Mouse (Mus musculus) lung, postnatal 0 days (tissue): ENCODE results near the gene Vmn1r221. TPM values are rescaled to one million over a fixed set of nuclear protein-coding genes. Genes with fewer than 3 reads are reported as not detected.
"Not testable (repeated sequence)": the region's sequence is repeated elsewhere in the genome, so short reads cannot be mapped to it uniquely, and the experiment has no call there.

Source experiments
- ATAC-seq: fragments of 200-750 bp; cut with Nextera tagmentation; 2 replicates; pipeline ENCODE4 v1.8.0; 2017; ENCODE audit warnings: moderate library complexity
- DNase-seq: peaks from one replicate; pipeline ENCODE4 v3.0.0-alpha.2; 2016; ENCODE audit warnings: low spot score
- H3K27ac ChIP-seq: fragments of 300-500 bp; sonication (generic); 2 replicates; pipeline ENCODE4 v1.5.1; 2014; ENCODE audit warnings: antibody characterized with exemption, mild to moderate bottlenecking, low read length, mixed read lengths
- H3K27me3 ChIP-seq: fragments of 300-500 bp; sonication (generic); replicated peaks from 2 replicates; pipeline ENCODE4 v1.6.1; 2014; ENCODE audit warnings: low read length, mixed read lengths; ENCODE audit not compliant: insufficient read depth
- H3K36me3 ChIP-seq: fragments of 300-500 bp; sonication (generic); 2 replicates; pipeline ENCODE4 v1.6.1; 2014; ENCODE audit warnings: low read length, mixed read lengths; ENCODE audit not compliant: insufficient read depth
- H3K4me1 ChIP-seq: fragments of 300-500 bp; sonication (generic); 2 replicates; pipeline ENCODE4 v1.6.1; 2014; ENCODE audit warnings: antibody characterized with exemption, low read depth, low read length, mixed read lengths; ENCODE audit not compliant: insufficient read depth
- H3K4me2 ChIP-seq: fragments of 300-500 bp; sonication (generic); replicated peaks from 2 replicates; pipeline ENCODE4 v1.6.1; 2014; ENCODE audit warnings: low read depth, mild to moderate bottlenecking, low read length, moderate library complexity, mixed read lengths
- H3K4me3 ChIP-seq: fragments of 300-500 bp; sonication (generic); 2 replicates; pipeline ENCODE4 v1.5.1; 2014; ENCODE audit warnings: low read depth, low read length
- H3K9ac ChIP-seq: fragments of 300-500 bp; sonication (generic); replicated peaks from 2 replicates; pipeline ENCODE4 v1.6.1; 2014; ENCODE audit warnings: low read depth, mild to moderate bottlenecking
- H3K9me3 ChIP-seq: fragments of 300-500 bp; sonication (generic); 2 replicates; pipeline ENCODE4 v1.6.1; 2016; ENCODE audit warnings: low read length, mixed read lengths
- CTCF ChIP-seq: IDR thresholded peaks from 2 replicates; pipeline ENCODE4 v1.5.1; 2016; ENCODE audit warnings: antibody characterized with exemption, mild to moderate bottlenecking
- EP300 ChIP-seq: IDR thresholded peaks from 2 replicates; pipeline ENCODE4 v1.6.1; 2016; ENCODE audit warnings: antibody characterized with exemption, mild to moderate bottlenecking, control low read depth
- WGBS: fragments of 180-500 bp; shearing (Covaris S2); extraction: QIAGEN DNeasy Blood & Tissue Kit; methylation state at CpG from one replicate; pipeline ENCODE4 v1.1.7; 2014; 5-methylcytosine and 5-hydroxymethylcytosine counted together
- polyA plus RNA-seq: library from polyadenylated mRNA; unstranded; fragments of >200 nt; fragmentation: Nextera tagmentation; extraction: Ambion mirVana; gene quantifications from 2 replicates; pipeline ENCODE4 v1.2.1, GENCODE M21; 2015

The Vmn1r221 gene
- polyA plus RNA-seq, result not detected in 2 replicates

DNA sequence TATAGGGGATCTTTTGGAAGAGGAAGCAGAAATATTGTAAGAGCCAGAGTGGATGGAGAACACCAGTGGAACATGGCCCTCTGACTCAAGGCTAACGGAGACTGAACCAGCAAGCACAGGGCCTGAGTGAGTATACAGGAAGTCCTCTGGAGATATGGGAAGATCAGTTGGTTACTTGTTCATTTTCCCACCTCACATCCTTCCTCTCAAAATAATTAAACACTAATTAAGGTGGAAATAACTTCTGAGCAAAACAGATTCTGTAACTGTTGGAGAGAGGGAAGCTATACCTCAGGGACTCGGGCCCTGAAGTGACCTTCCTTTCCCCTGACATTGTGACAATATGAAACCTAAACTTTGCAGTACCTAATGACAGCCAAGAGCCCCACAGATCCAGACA, at the start of gene Vmn1r221:
Vmn1r221 (plus strand) TSS at position 301 of the 400 bp plus-strand sequence.
- H3K4me3 ChIP-seq, H3K36me3 ChIP-seq, H3K27ac ChIP-seq, H3K9ac ChIP-seq, H3K4me2 ChIP-seq, ATAC-seq, DNase-seq, H3K4me1 ChIP-seq, H3K9me3 ChIP-seq, H3K27me3 ChIP-seq: not testable (repeated sequence)
- 83% methylated on average over 2 of the region's 2 CpGs for WGBS

DNA sequence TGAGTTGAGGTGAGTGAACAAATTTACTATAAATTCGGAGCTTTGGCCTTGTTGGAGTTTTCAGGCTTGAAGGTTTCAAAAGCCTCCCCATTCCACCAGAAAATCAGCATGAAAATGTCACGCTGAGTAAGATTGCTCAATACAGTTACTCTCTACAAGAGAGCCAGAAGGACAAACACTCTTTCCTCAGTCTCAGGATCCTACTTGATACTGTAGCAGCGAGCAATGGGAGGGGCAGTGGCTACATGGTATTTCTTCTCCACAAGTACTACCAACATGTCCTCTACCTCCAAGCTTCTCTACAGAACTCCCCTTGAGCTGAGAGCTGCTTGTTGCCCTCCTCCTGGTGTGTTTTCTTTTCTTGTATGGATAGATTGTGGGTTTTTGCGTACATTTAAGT, 47.5 kb upstream of the Vmn1r221 start:
- not testable (repeated sequence) for H3K4me3 ChIP-seq, H3K4me1 ChIP-seq, H3K9ac ChIP-seq, H3K36me3 ChIP-seq, H3K27ac ChIP-seq, H3K4me2 ChIP-seq, H3K9me3 ChIP-seq, H3K27me3 ChIP-seq
- peak; percentile 88 for ATAC-seq
- 48% methylated on average over 4 of the region's 4 CpGs for WGBS
- peak; percentile 57 for DNase-seq

DNA sequence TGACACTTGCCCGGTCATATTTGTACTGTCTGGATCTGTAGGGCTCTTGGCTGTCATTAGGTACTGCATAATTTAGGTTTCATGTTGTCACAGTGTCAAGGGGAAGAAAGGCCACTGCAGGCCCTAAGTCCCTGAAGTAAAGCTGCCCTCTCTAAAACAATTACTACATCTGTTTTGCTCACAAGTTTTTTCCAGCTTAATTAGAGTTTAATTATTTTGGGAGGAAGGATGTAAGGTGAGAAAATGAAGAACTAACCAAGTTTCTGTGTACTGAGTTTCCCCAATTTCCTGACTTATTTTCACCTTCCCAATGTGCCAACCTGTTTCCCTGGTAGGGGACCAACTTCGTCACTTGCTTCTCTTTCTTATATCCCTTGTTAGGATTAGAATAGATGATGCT, 26.1 kb upstream of the Vmn1r221 start, which contains the start of gene Vmn1r220:
Vmn1r220 (minus strand) TSS at position 101 of the 400 bp plus-strand sequence.
- Histone ChIP-seq H3K4me3 (no peak within 1 kb of the TSS), H3K4me2 (no peak within 1 kb of the TSS), H3K27ac (no peak within 1 kb of the TSS), H3K9me3 (no peaks in the 10 kb centered on the region), H3K36me3 (no peaks in the 10 kb centered on the region), H3K9ac (no peak within 1 kb of the TSS), H3K27me3 (no peaks in the 10 kb centered on the region), H3K4me1 (no peaks in the 10 kb centered on the region)
- WGBS, result 80% methylated on average over 2 of the region's 2 CpGs
- DNase-seq (no peak), ATAC-seq (no peak)
- TF ChIP-seq EP300 (no peak), CTCF (no peak)

DNA sequence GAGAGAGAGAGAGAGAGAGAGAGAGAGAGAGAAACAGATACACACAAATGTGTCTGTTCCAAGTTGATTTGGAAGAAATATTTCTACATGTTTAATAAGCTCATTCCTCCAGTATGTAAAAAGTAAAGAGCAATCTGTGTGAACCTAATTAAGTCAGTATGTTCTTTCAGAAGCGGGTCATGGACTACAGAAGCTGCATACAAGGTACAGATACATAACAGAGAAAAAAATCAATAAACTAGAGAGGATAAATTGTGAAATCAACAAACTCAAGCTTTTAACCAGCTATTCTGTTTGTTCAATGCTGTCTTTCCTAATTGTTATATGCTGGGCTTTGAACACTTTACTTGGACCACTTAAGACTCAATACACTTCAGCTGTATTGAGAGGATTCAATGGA, 10.0 kb upstream of the Vmn1r221 start:
- WGBS, result 72% methylated on average over 1 of the region's 1 CpGs
- not testable (repeated sequence) for H3K4me1 ChIP-seq, H3K4me3 ChIP-seq, H3K27me3 ChIP-seq, H3K36me3 ChIP-seq, H3K4me2 ChIP-seq, H3K9ac ChIP-seq, DNase-seq, ATAC-seq, H3K27ac ChIP-seq, H3K9me3 ChIP-seq

DNA sequence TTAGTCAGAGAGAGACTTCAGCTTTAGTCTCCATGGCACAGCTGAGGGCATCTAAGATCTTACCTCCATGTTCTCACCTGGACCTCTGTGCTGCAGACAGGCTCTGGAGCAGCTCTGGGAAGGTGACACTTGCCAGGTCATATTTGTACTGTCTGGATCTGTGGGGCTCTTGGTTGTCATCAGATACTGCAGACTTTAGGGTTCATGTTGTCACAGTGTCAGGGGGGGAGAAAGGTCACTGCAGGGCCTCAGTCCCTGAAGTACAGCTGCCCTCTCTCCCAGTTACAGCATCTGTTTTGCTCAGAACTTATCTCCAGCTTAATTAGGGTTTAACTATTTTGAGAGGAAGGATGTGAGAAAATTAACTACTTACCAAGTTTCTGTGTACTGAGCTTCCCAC, 21.9 kb downstream of the Vmn1r221 start, which contains the start of gene Vmn1r222:
Vmn1r222 (minus strand) TSS at position 101 of the 400 bp plus-strand sequence.
- not testable (repeated sequence) for DNase-seq, ATAC-seq, H3K9me3 ChIP-seq, H3K4me3 ChIP-seq, H3K27me3 ChIP-seq, H3K36me3 ChIP-seq, H3K4me1 ChIP-seq, H3K9ac ChIP-seq, H3K27ac ChIP-seq, H3K4me2 ChIP-seq

DNA sequence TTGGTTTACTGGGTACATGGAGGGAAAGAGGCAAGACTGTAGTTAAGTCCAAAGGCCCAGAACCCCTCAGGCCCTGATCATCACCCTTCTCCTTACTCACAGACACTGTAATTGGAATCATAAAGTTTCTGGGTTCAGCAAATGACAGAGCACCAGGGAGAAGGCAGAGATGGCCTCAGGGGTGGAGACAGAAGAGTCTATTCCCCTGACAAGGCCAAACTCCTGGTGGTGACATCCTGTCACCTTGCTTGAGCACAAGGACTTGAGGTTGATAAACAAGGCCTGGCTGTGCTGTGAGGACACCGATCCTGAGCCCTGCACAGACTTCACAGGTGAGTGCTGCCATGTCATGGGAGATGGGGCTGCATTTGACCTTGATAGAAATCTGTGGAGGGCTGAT, 32.9 kb downstream of the Vmn1r221 start, which contains the start of gene Vmn1r223:
Vmn1r223 (plus strand) TSS at position 301 of the 400 bp plus-strand sequence.
- not testable (repeated sequence) for H3K4me3 ChIP-seq, H3K4me2 ChIP-seq, H3K4me1 ChIP-seq, H3K27me3 ChIP-seq, H3K36me3 ChIP-seq, H3K27ac ChIP-seq, H3K9ac ChIP-seq, H3K9me3 ChIP-seq, ATAC-seq, DNase-seq
- WGBS, result 83% methylated on average over 1 of the region's 1 CpGs

DNA sequence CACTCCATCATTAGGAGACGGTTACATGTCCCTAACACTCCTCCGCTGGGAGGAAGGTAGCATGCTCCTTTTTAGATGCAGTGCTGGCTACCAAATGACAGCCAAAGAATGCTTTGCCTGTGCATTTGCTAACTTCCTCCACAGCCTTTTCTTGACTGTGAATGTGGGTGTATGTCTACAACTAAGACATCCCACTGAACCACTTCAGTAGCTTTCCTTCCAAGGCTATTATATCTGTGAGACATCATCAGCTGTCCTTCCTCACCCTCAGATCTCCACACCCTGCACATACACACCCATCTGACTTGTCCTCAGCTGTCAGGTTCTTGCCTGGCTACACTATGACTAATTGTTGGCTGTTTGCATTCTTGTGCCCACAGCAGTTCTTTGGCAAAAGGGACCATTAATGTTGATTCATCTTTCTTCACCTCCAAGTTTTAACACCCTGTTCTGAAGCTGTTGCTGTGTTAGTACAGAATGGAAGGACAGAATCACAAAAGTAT, 44.7 kb downstream of the Vmn1r221 start:
- WGBS, result 81% methylated on average over 2 of the region's 2 CpGs
- Histone ChIP-seq H3K9me3 (no peaks in the 10 kb centered on the region), H3K27me3 (no peaks in the 10 kb centered on the region), H3K4me1 (no peaks in the 10 kb centered on the region), H3K9ac (no peak overlapping the region), H3K4me2 (no peak overlapping the region), H3K36me3 (no peaks in the 10 kb centered on the region), H3K4me3 (no peak overlapping the region), H3K27ac (no peak overlapping the region)
- TF ChIP-seq CTCF, result no peak
- TF ChIP-seq EP300, result no peak
- ATAC-seq (no peak), DNase-seq (no peak)

DNA sequence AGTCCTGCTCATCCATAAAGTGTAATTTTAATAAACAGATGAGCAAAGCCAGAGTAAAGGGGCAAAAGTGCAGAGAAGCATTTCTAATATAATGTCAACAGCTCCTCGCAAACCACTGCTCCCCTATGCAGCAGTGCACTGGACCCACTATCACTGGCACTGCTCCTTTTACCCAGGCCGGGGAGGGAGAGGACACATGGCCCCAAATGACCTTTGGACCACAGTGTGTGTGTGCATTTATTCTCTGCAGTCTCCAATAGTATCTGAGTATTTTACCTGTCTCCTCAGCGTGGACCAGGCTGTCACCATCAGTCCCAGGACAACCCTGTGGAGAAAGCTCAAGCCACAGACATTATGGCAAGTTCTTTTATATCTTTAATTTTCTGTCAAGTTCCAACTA, 54.7 kb downstream of the Vmn1r221 start:
- H3K27ac ChIP-seq, ATAC-seq, H3K9ac ChIP-seq, H3K4me2 ChIP-seq, DNase-seq, H3K4me3 ChIP-seq, H3K9me3 ChIP-seq, H3K4me1 ChIP-seq, H3K27me3 ChIP-seq, H3K36me3 ChIP-seq: not testable (repeated sequence)
- WGBS, result 68% methylated on average over 3 of the region's 3 CpGs

DNA sequence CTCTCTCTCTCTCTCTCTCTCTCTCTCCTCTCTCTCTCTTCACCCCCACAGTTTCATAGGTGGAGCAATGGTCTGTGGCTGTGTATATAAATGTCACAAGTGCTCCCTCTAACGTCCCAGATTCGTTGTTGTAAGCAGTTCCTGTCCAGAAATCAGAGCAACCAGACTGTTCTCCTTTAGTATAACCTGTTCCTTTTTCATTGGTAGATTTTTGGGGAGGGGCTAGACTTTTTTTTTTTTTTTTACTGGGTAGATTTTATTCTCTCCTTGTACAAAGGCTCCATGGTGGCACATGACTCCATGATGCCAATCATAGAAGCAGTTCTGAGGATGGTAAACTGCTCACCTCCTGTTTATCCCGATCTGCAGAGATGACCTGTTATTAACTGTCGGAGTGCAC, 55.2 kb downstream of the Vmn1r221 start:
- H3K36me3 ChIP-seq, ATAC-seq, H3K9me3 ChIP-seq, H3K9ac ChIP-seq, H3K27me3 ChIP-seq, H3K4me1 ChIP-seq, H3K4me2 ChIP-seq, H3K27ac ChIP-seq, H3K4me3 ChIP-seq: not testable (repeated sequence)
- WGBS, result 36% methylated on average over 4 of the region's 4 CpGs
- peak; percentile 19 for DNase-seq
